Mouse (Mus musculus) stomach, postnatal 0 days (tissue): ENCODE measurements around the gene Urgcp.

Experiments
- CTCF ChIP-seq: IDR thresholded peaks from 2 replicates; pipeline ENCODE4 v1.5.1; 2016; ENCODE audit warnings: antibody characterized with exemption, low read depth, mild to moderate bottlenecking, moderate library complexity
- EP300 ChIP-seq: optimal IDR thresholded peaks from 2 replicates; pipeline ENCODE3; 2016; ENCODE audit warnings: antibody characterized with exemption

DNA sequence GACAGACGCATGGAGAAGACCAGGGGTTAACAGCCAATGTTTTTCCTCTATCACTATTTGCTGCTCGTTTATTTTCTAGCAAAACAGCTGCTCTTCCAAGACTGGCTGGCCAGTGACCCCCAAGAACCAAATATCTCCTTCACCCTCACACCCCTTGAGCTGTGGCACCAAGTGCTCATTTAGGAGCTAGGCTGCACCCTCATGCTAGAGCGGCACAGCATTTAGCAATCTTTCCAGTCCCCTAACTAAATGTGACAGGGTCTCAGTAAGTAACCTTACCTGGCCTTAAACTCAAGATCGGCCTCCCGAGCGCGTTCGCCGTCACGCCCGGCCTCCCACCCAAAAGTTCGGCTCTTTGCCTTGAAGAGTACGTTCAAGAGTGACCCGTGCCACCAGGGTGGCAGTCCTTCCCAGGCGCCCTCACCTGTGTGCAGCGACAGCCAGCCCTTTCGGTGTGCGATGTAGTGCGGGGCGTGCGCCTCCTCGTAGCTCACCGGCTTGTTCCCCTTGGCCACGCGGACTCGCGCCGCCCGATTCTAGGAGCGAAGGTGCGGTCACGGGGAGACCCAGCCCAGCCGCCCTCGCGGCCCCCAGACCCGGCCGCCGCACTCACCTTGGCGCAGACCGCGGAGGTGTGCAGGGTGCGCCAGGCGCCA is 55.2 kb downstream of the Urgcp start:
- TF ChIP-seq EP300 (no peak), CTCF (no peak)
